Mouse (Mus musculus) embryonic facial prominence, embryonic 14.5 days (tissue): ENCODE data around the gene Bcl7c. TPM values are rescaled to one million over a fixed set of nuclear protein-coding genes. Genes with fewer than 3 reads are reported as not detected.
"Not testable (repeated sequence)": the region's sequence is repeated elsewhere in the genome, so short reads cannot be mapped to it uniquely, and the experiment has no call there.

Experiments used
- ATAC-seq: fragments of 200-750 bp; cut with Nextera tagmentation; 2 replicates; pipeline ENCODE4 v1.8.0; 2017; ENCODE audit warnings: low read depth, moderate number of reproducible peaks, moderate TSS enrichment
- DNase-seq: peaks from one replicate; pipeline ENCODE4 v3.0.0-alpha.2; 2015; ENCODE audit warnings: low spot score
- H3K27ac ChIP-seq: fragments of 300-500 bp; sonication (generic); replicated peaks from 2 replicates; pipeline ENCODE4 v1.5.1; 2014; ENCODE audit warnings: low read depth, mild to moderate bottlenecking, low read length, moderate library complexity
- H3K27me3 ChIP-seq: fragments of 300-500 bp; sonication (generic); replicated peaks from 2 replicates; pipeline ENCODE4 v1.6.1; 2014; ENCODE audit warnings: low read length; ENCODE audit not compliant: control insufficient read depth, insufficient read depth
- H3K36me3 ChIP-seq: fragments of 300-500 bp; sonication (generic); 2 replicates; pipeline ENCODE4 v1.6.1; 2014; ENCODE audit warnings: low read length, mixed read lengths; ENCODE audit not compliant: control insufficient read depth, insufficient read depth
- H3K4me1 ChIP-seq: fragments of 300-500 bp; sonication (generic); 2 replicates; pipeline ENCODE4 v1.6.1; 2014; ENCODE audit warnings: antibody characterized with exemption, low read length; ENCODE audit not compliant: control insufficient read depth, insufficient read depth
- H3K4me2 ChIP-seq: fragments of 300-500 bp; sonication (generic); 2 replicates; pipeline ENCODE4 v1.6.1; 2014; ENCODE audit warnings: low read depth, mild to moderate bottlenecking, low read length, moderate library complexity, mixed read lengths
- H3K4me3 ChIP-seq: fragments of 300-500 bp; sonication (generic); 2 replicates; pipeline ENCODE4 v1.5.1; 2014; ENCODE audit warnings: low read depth, mild to moderate bottlenecking, low read length
- H3K9ac ChIP-seq: fragments of 300-500 bp; sonication (generic); 2 replicates; pipeline ENCODE4 v1.6.1; 2014; ENCODE audit warnings: low read depth, mild to moderate bottlenecking, low read length, moderate library complexity, mixed read lengths
- H3K9me3 ChIP-seq: fragments of 300-500 bp; sonication (generic); 2 replicates; pipeline ENCODE4 v1.6.1; 2016; ENCODE audit warnings: low read length; ENCODE audit not compliant: control insufficient read depth
- WGBS: fragments of 180-500 bp; shearing (Covaris S2); extraction: QIAGEN DNeasy Blood & Tissue Kit; methylation state at CpG from one replicate; pipeline ENCODE4 v1.1.7; 2014; 5-methylcytosine and 5-hydroxymethylcytosine counted together
- polyA plus RNA-seq: library from polyadenylated mRNA; unstranded; fragments of >200 nt; fragmentation: Nextera tagmentation; extraction: Ambion mirVana; gene quantifications from 2 replicates; pipeline ENCODE4 v1.2.1, GENCODE M21; 2014

Gene Bcl7c
- polyA plus RNA-seq, 1 experiment from 2014 or later = 86.6 TPM

GRCm38 (mm10) chr7:127628646-127629045 is 80.1 kb downstream of the Bcl7c start:
- Histone ChIP-seq H3K9ac (no peak overlapping the region), H3K27ac (no peak overlapping the region), H3K4me3 (no peak overlapping the region), H3K4me2 (no peak overlapping the region), H3K27me3 (no peaks in the 10 kb centered on the region), H3K36me3 (no peaks in the 10 kb centered on the region), H3K4me1 (no peaks in the 10 kb centered on the region), H3K9me3 (no peaks in the 10 kb centered on the region)
- ATAC-seq (no peak), DNase-seq (no peak)
- WGBS = 73% methylated on average over 5 of the region's 5 CpGs

GRCm38 (mm10) chr7:127626471-127626870 is 82.3 kb downstream of the Bcl7c start:
- Histone ChIP-seq H3K27ac (no peak overlapping the region), H3K4me2 (no peak overlapping the region), H3K9ac (no peak overlapping the region), H3K4me3 (no peak overlapping the region), H3K27me3 (no peaks in the 10 kb centered on the region), H3K4me1 (no peaks in the 10 kb centered on the region), H3K36me3 (no peaks in the 10 kb centered on the region), H3K9me3 (no peaks in the 10 kb centered on the region)
- DNase-seq (no peak), ATAC-seq (no peak)
- 90% methylated on average over 4 of the region's 4 CpGs for WGBS

- Histone ChIP-seq H3K4me1 (no peaks in the 10 kb centered on the region), H3K4me3 (no peak overlapping the region), H3K27ac (no peak overlapping the region), H3K9ac (no peak overlapping the region), H3K9me3 (no peaks in the 10 kb centered on the region), H3K36me3 (no peaks in the 10 kb centered on the region), H3K4me2 (no peak overlapping the region), H3K27me3 (no peaks in the 10 kb centered on the region)
- ATAC-seq (no peak), DNase-seq (no peak)
- 93% methylated on average over 7 of the region's 7 CpGs for WGBS
Observed at GRCm38 (mm10) chr7:127626039-127626438, 82.7 kb downstream of the Bcl7c start.

GRCm38 (mm10) chr7:127618402-127618801 is 90.3 kb downstream of the Bcl7c start:
- H3K27me3 ChIP-seq, H3K36me3 ChIP-seq, DNase-seq, H3K9ac ChIP-seq, H3K4me2 ChIP-seq, ATAC-seq, H3K4me1 ChIP-seq, H3K27ac ChIP-seq, H3K9me3 ChIP-seq, H3K4me3 ChIP-seq: not testable (repeated sequence)
- WGBS = 85% methylated on average over 7 of the region's 8 CpGs

GRCm38 (mm10) chr7:127617962-127618361 is 90.8 kb downstream of the Bcl7c start:
- H3K27me3 ChIP-seq = no peaks in the 10 kb centered on the region
- DNase-seq (no peak), ATAC-seq (no peak)
- WGBS = 45% methylated on average over 2 of the region's 2 CpGs
- H3K27ac ChIP-seq = no peak overlapping the region
- peaks cover 4% of the 10 kb centered on the region; the same call in 1 of the 2 replicates for H3K36me3 ChIP-seq
- no peak overlapping the region for H3K4me3 ChIP-seq
- H3K9ac ChIP-seq = no peak overlapping the region
- H3K4me1 ChIP-seq = peaks cover 6% of the 10 kb centered on the region
- no peak overlapping the region for H3K4me2 ChIP-seq
- H3K9me3 ChIP-seq = no peaks in the 10 kb centered on the region

- Histone ChIP-seq H3K4me2 (no peak overlapping the region), H3K36me3 (peaks cover 15% of the 10 kb centered on the region), H3K27ac (no peak overlapping the region), H3K9ac (no peak overlapping the region), H3K4me1 (peaks cover 6% of the 10 kb centered on the region), H3K4me3 (no peak overlapping the region), H3K27me3 (no peaks in the 10 kb centered on the region), H3K9me3 (no peaks in the 10 kb centered on the region)
- no peak for ATAC-seq
- DNase-seq = no peak
- 82% methylated on average over 1 of the region's 1 CpGs for WGBS
Observed at GRCm38 (mm10) chr7:127616881-127617280, 91.9 kb downstream of the Bcl7c start.

- no peak for DNase-seq
- H3K27me3 ChIP-seq = no peaks in the 10 kb centered on the region
- no peak overlapping the region for H3K9ac ChIP-seq
- no peaks in the 10 kb centered on the region for H3K9me3 ChIP-seq
- no peak overlapping the region for H3K27ac ChIP-seq
- ATAC-seq = no peak
- H3K4me1 ChIP-seq = peaks cover 6% of the 10 kb centered on the region
- WGBS = 67% methylated on average over 1 of the region's 1 CpGs
- no peak overlapping the region for H3K4me3 ChIP-seq
- no peak overlapping the region; the same call in 1 of the 2 replicates for H3K4me2 ChIP-seq
- peaks cover 20% of the 10 kb centered on the region for H3K36me3 ChIP-seq
Observed at GRCm38 (mm10) chr7:127616336-127616735, 92.4 kb downstream of the Bcl7c start.

GRCm38 (mm10) chr7:127614891-127615843 is 93.6 kb downstream of the Bcl7c start, which contains the start of gene Zfp629:
Gene Zfp629, minus strand, starts transcription at chr7:127615797.
- DNase-seq (peak; percentile 93), ATAC-seq (peak; percentile 92)
- Histone ChIP-seq H3K9me3 (no peaks in the 10 kb centered on the region), H3K4me1 (peaks cover 6% of the 10 kb centered on the region), H3K4me3 (peak within 1 kb of the TSS; percentile 93), H3K27ac (peak within 1 kb of the TSS; percentile 74), H3K27me3 (no peaks in the 10 kb centered on the region), H3K4me2 (peak within 1 kb of the TSS; percentile 61), H3K36me3 (peaks cover 32% of the 10 kb centered on the region), H3K9ac (peak within 1 kb of the TSS; percentile 93)
- 0% methylated on average over 25 of the region's 50 CpGs for WGBS
